Mouse (Mus musculus) limb, embryonic 14.5 days (tissue): ENCODE data around the gene Pxylp1. TPM values are rescaled to one million over a fixed set of nuclear protein-coding genes. Genes with fewer than 3 reads are reported as not detected.
A peak's percentile ranks its signal among the peaks of the same experiment; 100 is the strongest.

ENCODE experiments used
- ATAC-seq: fragments of 200-750 bp; cut with Nextera tagmentation; 2 replicates; pipeline ENCODE4 v1.8.0; 2017; ENCODE audit warnings: low read depth, moderate number of reproducible peaks, moderate TSS enrichment; ENCODE audit not compliant: low FRiP score
- DNase-seq: peaks from one replicate; pipeline ENCODE4 v3.0.0-alpha.2; 2015; ENCODE audit warnings: low spot score
- H3K27ac ChIP-seq: fragments of 300-500 bp; sonication (generic); replicated peaks from 2 replicates; pipeline ENCODE4 v1.5.1; 2014; ENCODE audit warnings: low read depth, mild to moderate bottlenecking, low read length, moderate library complexity, mixed read lengths
- H3K27me3 ChIP-seq: fragments of 300-500 bp; sonication (generic); 2 replicates; pipeline ENCODE4 v1.6.1; 2014; ENCODE audit warnings: low read length, mixed read lengths; ENCODE audit not compliant: control insufficient read depth, insufficient read depth
- H3K36me3 ChIP-seq: fragments of 300-500 bp; sonication (generic); 2 replicates; pipeline ENCODE4 v1.6.1; 2014; ENCODE audit warnings: mild to moderate bottlenecking, low read length, moderate library complexity, mixed read lengths; ENCODE audit not compliant: control insufficient read depth, insufficient read depth
- H3K4me1 ChIP-seq: fragments of 300-500 bp; sonication (generic); 2 replicates; pipeline ENCODE4 v1.6.1; 2014; ENCODE audit warnings: antibody characterized with exemption, low read length, mixed read lengths; ENCODE audit not compliant: control insufficient read depth, insufficient read depth
- H3K4me2 ChIP-seq: fragments of 300-500 bp; sonication (generic); replicated peaks from 2 replicates; pipeline ENCODE4 v1.6.1; 2014; ENCODE audit warnings: low read depth, mild to moderate bottlenecking, low read length, moderate library complexity; ENCODE audit not compliant: severe bottlenecking
- H3K4me3 ChIP-seq: fragments of 300-500 bp; sonication (generic); replicated peaks from 2 replicates; pipeline ENCODE4 v1.5.1; 2014; ENCODE audit warnings: low read length
- H3K9ac ChIP-seq: fragments of 300-500 bp; sonication (generic); 2 replicates; pipeline ENCODE4 v1.6.1; 2014; ENCODE audit warnings: mild to moderate bottlenecking, low read depth, low read length, moderate library complexity; ENCODE audit not compliant: severe bottlenecking
- H3K9me3 ChIP-seq: fragments of 300-500 bp; sonication (generic); 2 replicates; pipeline ENCODE4 v1.6.1; 2016; ENCODE audit warnings: low read length; ENCODE audit not compliant: control insufficient read depth
- POLR2A ChIP-seq: fragments of 200-500 bp; IDR thresholded peaks from 2 replicates; pipeline ENCODE4 v1.8.0; 2012; ENCODE audit warnings: inconsistent platforms, mild to moderate bottlenecking, moderate library complexity, borderline replicate concordance; ENCODE audit not compliant: insufficient read depth, insufficient read length; ENCODE audit errors: extremely low read depth
- WGBS: fragments of 180-500 bp; shearing (Covaris S2); extraction: QIAGEN DNeasy Blood & Tissue Kit; methylation state at CpG from one replicate; pipeline ENCODE4 v1.1.7; 2014; 5-methylcytosine and 5-hydroxymethylcytosine counted together
- polyA plus RNA-seq, 2 experiments: library from polyadenylated mRNA; depleted of rRNA in 1 of 2; stranded (reverse) in 1 of 2; unstranded in 1 of 2; fragments of >200 nt; fragmentation: Nextera tagmentation in 1 of 2; extraction: Ambion mirVana in 1 of 2; gene quantifications; 2 replicates each; pipeline versions ENCODE4 v1.2.1 to v1.2.3; 2012 to 2014

Gene Pxylp1
- polyA plus RNA-seq, 2 experiments: 26.0 to 29.3 TPM

DNA sequence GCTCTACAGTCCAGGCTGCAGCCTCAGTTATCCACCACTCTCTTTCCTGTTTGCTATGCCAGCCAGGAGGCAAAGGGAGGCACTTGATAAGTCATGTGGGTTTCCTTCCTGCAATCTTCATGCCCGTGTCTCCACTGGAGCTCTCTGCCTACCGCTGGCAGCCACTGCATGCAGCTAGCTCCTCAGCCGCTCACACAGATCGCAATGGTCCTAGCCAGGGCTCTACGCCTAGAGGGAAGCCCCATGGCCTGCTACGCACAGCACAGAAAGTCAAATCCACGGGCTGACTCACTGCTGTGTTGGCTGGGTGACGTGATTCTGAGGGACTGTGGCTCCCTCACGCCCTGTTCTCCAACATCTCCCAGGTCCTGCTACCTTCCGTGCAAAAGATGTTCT is 31.4 kb downstream of the Pxylp1 start:
- H3K36me3 ChIP-seq: no peaks in the 10 kb centered on the region
- DNase-seq (no peak), ATAC-seq (no peak)
- no peak for TF ChIP-seq POLR2A
- H3K9me3 ChIP-seq: no peaks in the 10 kb centered on the region
- H3K4me1 ChIP-seq: peaks cover 10% of the 10 kb centered on the region; the same call in 1 of the 2 replicates
- no peak overlapping the region for H3K9ac ChIP-seq
- H3K4me2 ChIP-seq: no peak overlapping the region
- 71% methylated on average over 10 of the region's 10 CpGs for WGBS
- H3K27me3 ChIP-seq: no peaks in the 10 kb centered on the region
- H3K4me3 ChIP-seq: no peak overlapping the region
- H3K27ac ChIP-seq: peak overlapping the region; percentile 49

DNA sequence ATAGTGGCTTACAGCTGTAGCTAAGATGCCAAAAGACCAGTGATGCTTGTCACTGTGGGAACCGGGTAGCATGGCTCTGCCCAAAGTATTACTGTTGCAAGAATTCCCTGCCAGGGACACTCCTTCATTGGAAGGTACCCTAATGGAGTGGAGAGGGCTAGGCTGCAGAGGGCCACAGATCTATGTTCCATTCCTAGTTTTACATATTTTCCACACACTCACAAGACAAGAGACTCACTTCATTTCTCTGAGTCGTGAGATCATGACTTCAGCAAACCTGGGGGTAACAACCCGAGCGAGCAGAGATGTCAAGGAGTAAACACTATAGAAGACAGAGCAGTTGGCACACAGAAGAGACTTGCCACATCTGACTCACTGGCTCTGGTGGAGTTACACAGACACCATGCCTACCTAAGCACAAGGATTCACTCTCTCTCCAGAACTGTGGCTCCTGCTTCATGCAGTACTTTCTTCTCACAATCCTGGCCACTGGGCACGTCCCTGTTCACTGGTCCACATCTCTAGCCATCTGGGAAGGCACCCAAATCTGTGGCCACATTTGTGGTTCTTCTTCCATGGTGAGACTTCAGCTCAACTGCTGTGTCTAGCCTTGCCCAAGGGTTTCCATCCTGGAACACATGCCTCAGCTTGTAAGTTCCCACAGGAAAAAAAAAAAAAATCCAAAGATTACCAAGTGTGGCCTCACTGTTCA is 31.9 kb downstream of the Pxylp1 start:
- no peak for ATAC-seq
- WGBS: 89% methylated on average over 5 of the region's 5 CpGs

DNA sequence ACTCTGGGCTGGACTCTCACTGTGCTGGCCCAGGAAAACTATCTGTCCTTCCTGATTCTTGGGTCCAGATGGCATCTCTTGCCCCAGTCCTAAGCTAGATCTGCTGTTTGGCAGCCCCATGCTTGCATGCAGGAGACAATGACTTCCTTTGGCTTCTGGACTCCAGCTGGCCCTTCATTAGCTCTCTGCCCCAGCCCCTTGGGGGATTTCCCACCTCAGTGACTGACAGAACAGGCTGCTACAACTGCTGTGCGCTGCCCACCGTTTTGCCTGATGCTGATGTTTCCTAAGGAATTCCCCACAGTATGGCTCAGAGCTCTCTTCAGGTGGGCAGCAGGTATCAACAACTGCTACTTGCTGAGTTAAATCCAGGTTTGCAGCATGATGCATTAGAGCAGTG is 33.4 kb downstream of the Pxylp1 start:
- no peak for ATAC-seq
- Histone ChIP-seq H3K4me2 (no peak overlapping the region), H3K4me1 (peaks cover 10% of the 10 kb centered on the region; the same call in 1 of the 2 replicates), H3K27me3 (no peaks in the 10 kb centered on the region), H3K36me3 (no peaks in the 10 kb centered on the region), H3K27ac (no peak overlapping the region), H3K4me3 (no peak overlapping the region), H3K9me3 (no peaks in the 10 kb centered on the region), H3K9ac (no peak overlapping the region)
- WGBS: 47% methylated on average over 2 of the region's 2 CpGs
- TF ChIP-seq POLR2A: no peak
- no peak for DNase-seq

More for the DNA sequence above, 31.9 kb downstream of the Pxylp1 start:
- Histone ChIP-seq H3K4me3 (no peak overlapping the region), H3K9me3 (no peaks in the 10 kb centered on the region), H3K4me2 (no peak overlapping the region), H3K4me1 (peaks cover 10% of the 10 kb centered on the region; the same call in 1 of the 2 replicates), H3K27me3 (no peaks in the 10 kb centered on the region), H3K27ac (0 out of 2 replicates have a peak overlapping the region, but pooled peaks have one; percentile 49), H3K9ac (no peak overlapping the region), H3K36me3 (no peaks in the 10 kb centered on the region)
- TF ChIP-seq POLR2A: no peak
- no peak for DNase-seq

GRCm38 (mm10) chr9:96857838-96858237 is 34.6 kb downstream of the Pxylp1 start:
- Histone ChIP-seq H3K9me3 (no peaks in the 10 kb centered on the region), H3K9ac (no peak overlapping the region), H3K4me2 (no peak overlapping the region), H3K36me3 (no peaks in the 10 kb centered on the region), H3K4me1 (peaks cover 15% of the 10 kb centered on the region; the same call in 1 of the 2 replicates), H3K27me3 (no peaks in the 10 kb centered on the region), H3K27ac (no peak overlapping the region), H3K4me3 (no peak overlapping the region)
- ATAC-seq (no peak), DNase-seq (no peak)
- TF ChIP-seq POLR2A: no peak
- 84% methylated on average over 4 of the region's 4 CpGs for WGBS

GRCm38 (mm10) chr9:96853300-96854186 is 38.9 kb downstream of the Pxylp1 start:
- Histone ChIP-seq H3K4me2 (no peak overlapping the region; the same call in 1 of the 2 replicates), H3K27me3 (no peaks in the 10 kb centered on the region), H3K27ac (0 out of 2 replicates have a peak overlapping the region, but pooled peaks have one; percentile 15), H3K36me3 (no peaks in the 10 kb centered on the region), H3K4me1 (peaks cover 9% of the 10 kb centered on the region), H3K9ac (no peak overlapping the region), H3K4me3 (no peak overlapping the region), H3K9me3 (no peaks in the 10 kb centered on the region)
- WGBS: 67% methylated on average over 16 of the region's 16 CpGs
- DNase-seq (no peak), ATAC-seq (no peak)
- TF ChIP-seq POLR2A: no peak
